Mouse (Mus musculus): ENCODE data around the gene Gm4131. TPM values are rescaled to one million over a fixed set of nuclear protein-coding genes. Genes with fewer than 3 reads are reported as not detected.

The Gm4131 gene
- total RNA-seq, 1 experiment: not detected

GRCm38 (mm10) chr14:62468119-62468752 lies 98.5 kb downstream of the Gm4131 start:
- no peak for TF ChIP-seq CHD2 (IDR thresholded peaks at IDR 0.05; ENCODE audit: low read depth, low read length)
- TF ChIP-seq ZNF384 (IDR thresholded peaks at IDR 0.05; ENCODE audit: low read depth, low read length): no peak
- peak; percentile 55; the same call in 1 of the 2 replicates for TF ChIP-seq MAFK (IDR thresholded peaks at IDR 0.05; ENCODE audit: insufficient read depth, low read depth, low read length)
- no peak for TF ChIP-seq ZC3H11A (IDR thresholded peaks at IDR 0.05; ENCODE audit: borderline replicate concordance, low read depth, low read length)
- in situ Hi-C loops (cut with MboI; ENCODE audit: low sequenced_read_pairs in 2 of 2, unreplicated experiment in 2 of 2): no loop called here
- H3K9ac ChIP-seq (ENCODE audit: insufficient read depth, low read depth, low read length, poor library complexity, severe bottlenecking): no peak overlapping the region
- H3K27ac ChIP-seq (ENCODE audit: insufficient read depth, low read depth, low read length, poor library complexity, severe bottlenecking): no peak overlapping the region
- no peak for DNase-seq (ENCODE audit: low read depth, low spot score)
- no peak overlapping the region for H3K4me3 ChIP-seq (ENCODE audit: insufficient read depth in 1 of 2, low read depth in 1 of 2, low read length in 2 of 2, poor library complexity in 1 of 2, severe bottlenecking in 1 of 2)
- no peaks in the 10 kb centered on the region for H3K36me3 ChIP-seq (ENCODE audit: control insufficient read depth, insufficient read depth, low read length, poor library complexity, severe bottlenecking)
- H3K9me3 ChIP-seq (ENCODE audit: control insufficient read depth, insufficient read depth, low read depth, low read length): no peaks in the 10 kb centered on the region
- H3K4me1 ChIP-seq (ENCODE audit: control insufficient read depth in 2 of 2, insufficient read depth in 2 of 2, low read length in 2 of 2, poor library complexity in 1 of 2): peaks cover 0 to 5% of the 10 kb centered on the region in 2 experiments; a peak in 1 of 4 replicates

DNA sequence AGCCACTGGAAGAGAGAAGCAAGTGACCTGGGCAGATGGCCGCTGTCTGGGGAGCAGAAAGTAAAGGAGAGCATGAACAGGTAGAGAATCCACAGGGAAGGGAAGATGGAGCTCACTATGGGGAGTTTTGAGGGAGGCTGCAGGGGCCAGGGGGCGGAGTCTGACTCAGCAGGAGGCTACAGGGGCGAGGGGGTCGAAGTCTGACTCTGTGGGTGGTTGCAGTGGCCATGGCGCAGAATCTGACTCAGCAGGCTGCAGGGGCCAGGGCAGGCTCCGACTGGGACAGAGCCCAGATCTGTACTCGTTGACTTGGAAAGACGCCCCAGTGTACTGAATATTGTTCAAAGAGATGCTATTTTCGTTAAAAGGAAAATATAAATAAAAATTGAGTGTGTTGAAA lies 101.8 kb downstream of the Gm4131 start:
- TF ChIP-seq ZC3H11A (IDR thresholded peaks at IDR 0.05; ENCODE audit: borderline replicate concordance, low read depth, low read length) (no peak), MAFK (IDR thresholded peaks at IDR 0.05; ENCODE audit: insufficient read depth, low read depth, low read length) (no peak), CHD2 (IDR thresholded peaks at IDR 0.05; ENCODE audit: low read depth, low read length) (no peak), ZNF384 (IDR thresholded peaks at IDR 0.05; ENCODE audit: low read depth, low read length) (no peak), HCFC1 (IDR thresholded peaks at IDR 0.05; ENCODE audit: borderline replicate concordance, insufficient read depth, low read length) (no peak)
- no peak for DNase-seq (ENCODE audit: low read depth, low spot score)
- in situ Hi-C loops (cut with MboI; ENCODE audit: low sequenced_read_pairs in 2 of 2, unreplicated experiment in 2 of 2): no loop called here
- peak overlapping the region; percentile 34 to 35; a peak in 2 of 4 replicates for H3K4me3 ChIP-seq (ENCODE audit: insufficient read depth in 1 of 2, low read depth in 1 of 2, low read length in 2 of 2, poor library complexity in 1 of 2, severe bottlenecking in 1 of 2)
- H3K27ac ChIP-seq (ENCODE audit: insufficient read depth, low read depth, low read length, poor library complexity, severe bottlenecking): no peak overlapping the region; the same call in 1 of the 2 replicates
- peaks cover 0 to 5% of the 10 kb centered on the region in 2 experiments; a peak in 1 of 4 replicates for H3K4me1 ChIP-seq (ENCODE audit: control insufficient read depth in 2 of 2, insufficient read depth in 2 of 2, low read length in 2 of 2, poor library complexity in 1 of 2)
- no peaks in the 10 kb centered on the region for H3K9me3 ChIP-seq (ENCODE audit: control insufficient read depth, insufficient read depth, low read depth, low read length)
- no peaks in the 10 kb centered on the region for H3K36me3 ChIP-seq (ENCODE audit: control insufficient read depth, insufficient read depth, low read length, poor library complexity, severe bottlenecking)
- no peak overlapping the region; the same call in 1 of the 2 replicates for H3K9ac ChIP-seq (ENCODE audit: insufficient read depth, low read depth, low read length, poor library complexity, severe bottlenecking)

DNA sequence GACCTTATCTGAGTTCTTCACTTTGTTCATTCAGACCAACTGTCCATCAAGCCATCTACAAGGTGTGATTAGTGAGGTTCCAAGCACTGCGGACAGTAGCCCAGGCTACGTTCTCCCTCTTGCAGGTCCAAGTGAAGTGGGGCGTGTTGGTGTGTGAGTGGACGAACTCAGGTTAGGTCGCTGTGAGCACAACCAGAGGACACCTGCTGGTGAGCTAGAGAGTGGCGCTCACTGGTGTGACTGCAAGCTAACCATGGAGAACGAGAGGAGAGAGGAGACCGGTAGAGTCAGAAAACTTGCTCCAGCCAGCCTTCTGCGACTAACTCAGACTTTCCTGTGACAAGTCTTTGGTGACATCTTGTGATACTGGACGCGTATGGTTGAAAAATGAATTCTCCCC lies 107.2 kb downstream of the Gm4131 start:
- no peaks in the 10 kb centered on the region for H3K4me1 ChIP-seq (ENCODE audit: control insufficient read depth in 2 of 2, insufficient read depth in 2 of 2, low read length in 2 of 2, poor library complexity in 1 of 2)
- no peaks in the 10 kb centered on the region for H3K9me3 ChIP-seq (ENCODE audit: control insufficient read depth, insufficient read depth, low read depth, low read length)
- no peak for DNase-seq (ENCODE audit: low read depth, low spot score)

GRCm38 (mm10) chr14:62457420-62458181 lies 109.1 kb downstream of the Gm4131 start:
- Histone ChIP-seq H3K27ac (ENCODE audit: insufficient read depth, low read depth, low read length, poor library complexity, severe bottlenecking) (no peak overlapping the region), H3K9me3 (ENCODE audit: control insufficient read depth, insufficient read depth, low read depth, low read length) (no peaks in the 10 kb centered on the region), H3K9ac (ENCODE audit: insufficient read depth, low read depth, low read length, poor library complexity, severe bottlenecking) (no peak overlapping the region), H3K4me3 (ENCODE audit: insufficient read depth in 1 of 2, low read depth in 1 of 2, low read length in 2 of 2, poor library complexity in 1 of 2, severe bottlenecking in 1 of 2) (no peak overlapping the region), H3K4me1 (ENCODE audit: control insufficient read depth in 2 of 2, insufficient read depth in 2 of 2, low read length in 2 of 2, poor library complexity in 1 of 2) (no peaks in the 10 kb centered on the region), H3K36me3 (ENCODE audit: control insufficient read depth, insufficient read depth, low read length, poor library complexity, severe bottlenecking) (no peaks in the 10 kb centered on the region)
- peak; percentile 66 for DNase-seq (ENCODE audit: low read depth, low spot score)
- no peak for TF ChIP-seq MAFK (IDR thresholded peaks at IDR 0.05; ENCODE audit: insufficient read depth, low read depth, low read length)
- TF ChIP-seq ZC3H11A (IDR thresholded peaks at IDR 0.05; ENCODE audit: borderline replicate concordance, low read depth, low read length): peak; percentile 94
- TF ChIP-seq ZNF384 (IDR thresholded peaks at IDR 0.05; ENCODE audit: low read depth, low read length): no peak
- TF ChIP-seq HCFC1 (IDR thresholded peaks at IDR 0.05; ENCODE audit: borderline replicate concordance, insufficient read depth, low read length): no peak
- in situ Hi-C loops (cut with MboI; ENCODE audit: low sequenced_read_pairs in 2 of 2, unreplicated experiment in 2 of 2): no loop called here

More for the DNA sequence above, 107.2 kb downstream of the Gm4131 start:
- in situ Hi-C loops (cut with MboI; ENCODE audit: low sequenced_read_pairs in 2 of 2, unreplicated experiment in 2 of 2): no loop called here
- TF ChIP-seq MAFK (IDR thresholded peaks at IDR 0.05; ENCODE audit: insufficient read depth, low read depth, low read length) (no peak), ZC3H11A (IDR thresholded peaks at IDR 0.05; ENCODE audit: borderline replicate concordance, low read depth, low read length) (no peak), HCFC1 (IDR thresholded peaks at IDR 0.05; ENCODE audit: borderline replicate concordance, insufficient read depth, low read length) (no peak), ZNF384 (IDR thresholded peaks at IDR 0.05; ENCODE audit: low read depth, low read length) (no peak), CHD2 (IDR thresholded peaks at IDR 0.05; ENCODE audit: low read depth, low read length) (no peak)
- Histone ChIP-seq H3K4me3 (ENCODE audit: insufficient read depth in 1 of 2, low read depth in 1 of 2, low read length in 2 of 2, poor library complexity in 1 of 2, severe bottlenecking in 1 of 2) (no peak overlapping the region), H3K9ac (ENCODE audit: insufficient read depth, low read depth, low read length, poor library complexity, severe bottlenecking) (no peak overlapping the region), H3K27ac (ENCODE audit: insufficient read depth, low read depth, low read length, poor library complexity, severe bottlenecking) (no peak overlapping the region), H3K36me3 (ENCODE audit: control insufficient read depth, insufficient read depth, low read length, poor library complexity, severe bottlenecking) (no peaks in the 10 kb centered on the region)

Measured in ES-E14 (cell line).